Mouse (Mus musculus): ENCODE results near the gene Slc38a2. TPM values are rescaled to one million over a fixed set of nuclear protein-coding genes. Genes with fewer than 3 reads are reported as not detected.
A peak's percentile ranks its signal among the peaks of the same experiment; 100 is the strongest.

The Slc38a2 gene
- total RNA-seq, 2 experiments from 2014 or later = 38.4 to 85.9 TPM

- peak; percentile 61 for ATAC-seq (replicated peaks; ENCODE audit: low FRiP score, poor library complexity, severe bottlenecking)
Measured at GRCm38 (mm10) chr15:96698658-96699448, 677 bp downstream of the Slc38a2 start.

GRCm38 (mm10) chr15:96697901-96698657, 1.5 kb downstream of the Slc38a2 start:
- peak; percentile 41; the same call in 1 of the 2 replicates for ATAC-seq (replicated peaks; ENCODE audit: low FRiP score, poor library complexity, severe bottlenecking)

GRCm38 (mm10) chr15:96696486-96697284, 2.8 kb downstream of the Slc38a2 start:
- no peak for ATAC-seq (replicated peaks; ENCODE audit: low FRiP score, poor library complexity, severe bottlenecking)

GRCm38 (mm10) chr15:96695455-96696421, 3.8 kb downstream of the Slc38a2 start:
- 0 out of 2 replicates have a peak, but pooled peaks have one; percentile 42 for ATAC-seq (replicated peaks; ENCODE audit: low FRiP score, poor library complexity, severe bottlenecking)

- ATAC-seq (replicated peaks; ENCODE audit: low FRiP score, poor library complexity, severe bottlenecking) = no peak
Measured at GRCm38 (mm10) chr15:96694988-96695387, 4.5 kb downstream of the Slc38a2 start.

- ATAC-seq (replicated peaks; ENCODE audit: low FRiP score, poor library complexity, severe bottlenecking) = no peak
Measured at GRCm38 (mm10) chr15:96693688-96694087, 5.8 kb downstream of the Slc38a2 start.

- ATAC-seq (replicated peaks; ENCODE audit: low FRiP score, poor library complexity, severe bottlenecking) = no peak
Measured at GRCm38 (mm10) chr15:96692401-96692800, 7.1 kb downstream of the Slc38a2 start.

GRCm38 (mm10) chr15:96691381-96691780, 8.1 kb downstream of the Slc38a2 start:
- no peak for ATAC-seq (replicated peaks; ENCODE audit: low FRiP score, poor library complexity, severe bottlenecking)

GRCm38 (mm10) chr15:96690829-96691228, 8.7 kb downstream of the Slc38a2 start:
- no peak for ATAC-seq (replicated peaks; ENCODE audit: low FRiP score, poor library complexity, severe bottlenecking)

GRCm38 (mm10) chr15:96689919-96690318, 9.6 kb downstream of the Slc38a2 start:
- ATAC-seq (replicated peaks; ENCODE audit: low FRiP score, poor library complexity, severe bottlenecking) = no peak

GRCm38 (mm10) chr15:96688784-96689318, 10.7 kb downstream of the Slc38a2 start:
- no peak for ATAC-seq (replicated peaks; ENCODE audit: low FRiP score, poor library complexity, severe bottlenecking)

GRCm38 (mm10) chr15:96688036-96688435, 11.5 kb downstream of the Slc38a2 start:
- no peak for ATAC-seq (replicated peaks; ENCODE audit: low FRiP score, poor library complexity, severe bottlenecking)

- ATAC-seq (replicated peaks; ENCODE audit: low FRiP score, poor library complexity, severe bottlenecking) = no peak
Measured at GRCm38 (mm10) chr15:96687366-96687765, 12.2 kb downstream of the Slc38a2 start.

- no peak for ATAC-seq (replicated peaks; ENCODE audit: low FRiP score, poor library complexity, severe bottlenecking)
Measured at GRCm38 (mm10) chr15:96686201-96687159, 13.1 kb downstream of the Slc38a2 start.

- no peak for ATAC-seq (replicated peaks; ENCODE audit: low FRiP score, poor library complexity, severe bottlenecking)
Measured at GRCm38 (mm10) chr15:96685273-96685672, 14.3 kb downstream of the Slc38a2 start.

GRCm38 (mm10) chr15:96684132-96684830, 15.2 kb downstream of the Slc38a2 start:
- no peak for ATAC-seq (replicated peaks; ENCODE audit: low FRiP score, poor library complexity, severe bottlenecking)
